8 mouse cellular contexts compared by ENCODE assay signal in genomic region chr11:106158081-106158929, GRCm38 (mm10). TPM values are rescaled to one million over a fixed set of nuclear protein-coding genes. Genes with fewer than 3 reads are reported as not detected.
DNase-seq lines count a peak whose midpoint lies in the region; ATAC-seq lines count a peak whose summit lies in the region.

No protein-coding gene starts in this region.

- H3K27me3 ChIP-seq in embryonic facial prominence, embryonic 13.5 days = no peaks in the 10 kb centered on the region
- no peaks in the 10 kb centered on the region for H3K27me3 ChIP-seq in intestine, embryonic 15.5 days (replicated peaks)

- WGBS in embryonic facial prominence, embryonic 13.5 days = 59% methylated on average over 14 of the region's 14 CpGs
- WGBS in intestine, embryonic 15.5 days = 58% methylated on average over 14 of the region's 14 CpGs

- peaks cover 54% of the 10 kb centered on the region for H3K36me3 ChIP-seq in embryonic facial prominence, embryonic 13.5 days
- H3K36me3 ChIP-seq in intestine, embryonic 15.5 days = peaks cover 20% of the 10 kb centered on the region

- no peaks in the 10 kb centered on the region for H3K9me3 ChIP-seq in embryonic facial prominence, embryonic 13.5 days
- H3K9me3 ChIP-seq in intestine, embryonic 15.5 days = no peaks in the 10 kb centered on the region

- peak overlapping the region; percentile 98 for H3K9ac ChIP-seq in embryonic facial prominence, embryonic 13.5 days
- H3K9ac ChIP-seq in intestine, embryonic 15.5 days = 0 out of 2 replicates have a peak overlapping the region, but pooled peaks have one; percentile 89

- peaks cover 54% of the 10 kb centered on the region for H3K4me1 ChIP-seq in embryonic facial prominence, embryonic 13.5 days
- H3K4me1 ChIP-seq in intestine, embryonic 15.5 days (replicated peaks) = peaks cover 31% of the 10 kb centered on the region

- peak overlapping the region; percentile 82 for H3K4me3 ChIP-seq in embryonic facial prominence, embryonic 13.5 days
- H3K4me3 ChIP-seq in intestine, embryonic 15.5 days (replicated peaks) = peak overlapping the region; percentile 80; the same call in 1 of the 2 replicates

- peak; percentile 30 for DNase-seq in embryo, embryonic 10.5 days (ENCODE audit: low spot score)
- DNase-seq in embryo, embryonic 10 days (ENCODE audit: low spot score) = no peak
- DNase-seq in CD4-positive helper T cell, adult 2 months (ENCODE audit: low read depth, low spot score) = peak; percentile 83
- DNase-seq in lung, postnatal 14 days = peak; percentile 48
- peak; percentile 61 to 66 for DNase-seq in spleen, postnatal 36 days (ENCODE audit: low spot score in 2 of 2)

- ATAC-seq in embryonic facial prominence, embryonic 13.5 days (ENCODE audit: insufficient number of reproducible peaks, insufficient read depth, low FRiP score, low TSS enrichment, low read depth) = no peak
- no peak for ATAC-seq in intestine, embryonic 15.5 days
- no peak for ATAC-seq in activated CD4-positive, CD25-positive, alpha-beta regulatory T cell, adult 4 months

- H3K4me2 ChIP-seq in embryonic facial prominence, embryonic 13.5 days = peak overlapping the region; percentile 79
- H3K4me2 ChIP-seq in intestine, embryonic 15.5 days (replicated peaks) = peak overlapping the region; percentile 92

- peak overlapping the region; percentile 99 for H3K27ac ChIP-seq in embryonic facial prominence, embryonic 13.5 days
- 0 out of 2 replicates have a peak overlapping the region, but pooled peaks have one; percentile 92 for H3K27ac ChIP-seq in intestine, embryonic 15.5 days

RNA-seq across cellular contexts. Expression of gene Gm10840, which starts 2.3 kb away (rescaled TPM):
- polyA plus RNA-seq in embryonic facial prominence, embryonic 13.5 days (2015; fragmentation: Nextera tagmentation; extraction: Ambion mirVana) = not detected in 2 replicates
- not detected in 2 replicates for polyA plus RNA-seq in intestine, embryonic 15.5 days (2015; fragmentation: Nextera tagmentation; extraction: Ambion mirVana)
- not detected for polyA plus RNA-seq in activated CD4-positive, CD25-positive, alpha-beta regulatory T cell, adult 4 months (2017; shearing (Covaris generic))

RNA-seq across cellular contexts. Expression of gene Limd2, which starts 2.4 kb away (rescaled TPM):
- polyA plus RNA-seq in embryonic facial prominence, embryonic 13.5 days (2015; fragmentation: Nextera tagmentation; extraction: Ambion mirVana) = 367 and 452 TPM in 2 replicates
- 94.0 and 108 TPM in 2 replicates for polyA plus RNA-seq in intestine, embryonic 15.5 days (2015; fragmentation: Nextera tagmentation; extraction: Ambion mirVana)
- polyA plus RNA-seq in activated CD4-positive, CD25-positive, alpha-beta regulatory T cell, adult 4 months (2017; shearing (Covaris generic)) = 100 to 1,000 TPM; 633 to 743 TPM

RNA-seq across cellular contexts. Expression of gene Strada, which starts 43.7 kb away (rescaled TPM):
- 34.8 and 35.8 TPM in 2 replicates for polyA plus RNA-seq in embryonic facial prominence, embryonic 13.5 days (2015; fragmentation: Nextera tagmentation; extraction: Ambion mirVana)
- 14.0 and 14.9 TPM in 2 replicates for polyA plus RNA-seq in intestine, embryonic 15.5 days (2015; fragmentation: Nextera tagmentation; extraction: Ambion mirVana)
- polyA plus RNA-seq in activated CD4-positive, CD25-positive, alpha-beta regulatory T cell, adult 4 months (2017; shearing (Covaris generic)) = 10 to 100 TPM; 30.1 to 33.5 TPM

RNA-seq across cellular contexts. Expression of gene Ccdc47, which starts 57.8 kb away (rescaled TPM):
- polyA plus RNA-seq in embryonic facial prominence, embryonic 13.5 days (2015; fragmentation: Nextera tagmentation; extraction: Ambion mirVana) = 81.4 and 93.3 TPM in 2 replicates
- 88.6 and 91.5 TPM in 2 replicates for polyA plus RNA-seq in intestine, embryonic 15.5 days (2015; fragmentation: Nextera tagmentation; extraction: Ambion mirVana)
- 10 to 100 TPM; 65.0 to 74.5 TPM for polyA plus RNA-seq in activated CD4-positive, CD25-positive, alpha-beta regulatory T cell, adult 4 months (2017; shearing (Covaris generic))

RNA-seq across cellular contexts. Expression of gene Ddx42, which starts 58.4 kb away (rescaled TPM):
- 81.2 and 90.4 TPM in 2 replicates for polyA plus RNA-seq in embryonic facial prominence, embryonic 13.5 days (2015; fragmentation: Nextera tagmentation; extraction: Ambion mirVana)
- 58.1 and 62.9 TPM in 2 replicates for polyA plus RNA-seq in intestine, embryonic 15.5 days (2015; fragmentation: Nextera tagmentation; extraction: Ambion mirVana)
- 10 to 100 TPM; 59.1 to 71.5 TPM for polyA plus RNA-seq in activated CD4-positive, CD25-positive, alpha-beta regulatory T cell, adult 4 months (2017; shearing (Covaris generic))
